Mouse (Mus musculus): ENCODE measurements around the gene Smim24.

Gene Smim24

GRCm38 (mm10) chr10:81392781-81393185, at the start of gene Smim24:
Smim24 (plus strand) TSS chr10:81393051.
- in situ Hi-C loops (cut with MboI; ENCODE audit: unreplicated experiment in 2 of 2), result loop anchor here (5.0 to 25.0 kb wide), 4 partner anchors 60 to 1245 kb away; partner anchors contain the start of genes Gna11 (in 1 of the 2) and Tdg (in 1 of the 2)

- in situ Hi-C loops (cut with MboI; ENCODE audit: unreplicated experiment in 2 of 2), result loop anchor here (5.0 kb wide), 2 partner anchors 52 to 57 kb away; partner anchors contain the start of genes Pip5k1c (in 1 of the 2) and Tjp3 (in 1 of the 2)
These were observed 48.3 kb upstream of the Smim24 start for GRCm38 (mm10) chr10:81344421-81345161.

- in situ Hi-C loops (cut with MboI; ENCODE audit: unreplicated experiment in 2 of 2), result no loop called here
These were observed 47.7 kb upstream of the Smim24 start for GRCm38 (mm10) chr10:81345162-81345534.

GRCm38 (mm10) chr10:81346453-81347067, 46.3 kb upstream of the Smim24 start:
- in situ Hi-C loops (cut with MboI; ENCODE audit: unreplicated experiment in 2 of 2), result no loop called here

GRCm38 (mm10) chr10:81349146-81349545, 43.7 kb upstream of the Smim24 start:
- in situ Hi-C loops (cut with MboI; ENCODE audit: unreplicated experiment in 2 of 2), result no loop called here

- in situ Hi-C loops (cut with MboI; ENCODE audit: unreplicated experiment in 2 of 2), result no loop called here
These were observed 42.9 kb upstream of the Smim24 start for GRCm38 (mm10) chr10:81349961-81350350.

- in situ Hi-C loops (cut with MboI; ENCODE audit: unreplicated experiment in 2 of 2), result no loop called here
These were observed 42.3 kb upstream of the Smim24 start, which contains the start of gene Hmg20b for GRCm38 (mm10) chr10:81350351-81351063. Hmg20b (minus strand) TSS chr10:81350480.

GRCm38 (mm10) chr10:81351678-81352291, 41.1 kb upstream of the Smim24 start:
- in situ Hi-C loops (cut with MboI; ENCODE audit: unreplicated experiment in 2 of 2), result no loop called here

- in situ Hi-C loops (cut with MboI; ENCODE audit: unreplicated experiment in 2 of 2), result no loop called here
These were observed 37.9 kb upstream of the Smim24 start for GRCm38 (mm10) chr10:81354738-81355477.

- in situ Hi-C loops (cut with MboI; ENCODE audit: unreplicated experiment in 2 of 2), result no loop called here
These were observed 37.3 kb upstream of the Smim24 start for GRCm38 (mm10) chr10:81355533-81355932.

GRCm38 (mm10) chr10:81356352-81356990, 36.4 kb upstream of the Smim24 start:
- in situ Hi-C loops (cut with MboI; ENCODE audit: unreplicated experiment in 2 of 2), result no loop called here

GRCm38 (mm10) chr10:81356991-81357844, 35.6 kb upstream of the Smim24 start, which contains the start of gene Mfsd12:
Mfsd12 (plus strand) TSS chr10:81357491.
- in situ Hi-C loops (cut with MboI; ENCODE audit: unreplicated experiment in 2 of 2), result no loop called here

- in situ Hi-C loops (cut with MboI; ENCODE audit: unreplicated experiment in 2 of 2), result no loop called here
These were observed 34.6 kb upstream of the Smim24 start for GRCm38 (mm10) chr10:81358209-81358608.

GRCm38 (mm10) chr10:81358841-81359240, 34.0 kb upstream of the Smim24 start:
- in situ Hi-C loops (cut with MboI; ENCODE audit: unreplicated experiment in 2 of 2), result no loop called here

- in situ Hi-C loops (cut with MboI; ENCODE audit: unreplicated experiment in 2 of 2), result no loop called here
These were observed 32.1 kb upstream of the Smim24 start for GRCm38 (mm10) chr10:81360721-81361120.

- in situ Hi-C loops (cut with MboI; ENCODE audit: unreplicated experiment in 2 of 2), result no loop called here
These were observed 30.4 kb upstream of the Smim24 start for GRCm38 (mm10) chr10:81362336-81362949.

- in situ Hi-C loops (cut with MboI; ENCODE audit: unreplicated experiment in 2 of 2), result no loop called here
These were observed 29.2 kb upstream of the Smim24 start for GRCm38 (mm10) chr10:81363436-81364346.

Measured in v-Abl transformed pro-B cells (cell line).